Mouse (Mus musculus) midbrain, embryonic 15.5 days (tissue): ENCODE measurements at regions not wholly inside any gene's neighbourhood (a gene's known extent, or its start where the extent isn't known, plus 50 kb on each side); places are given as distances from the start of the nearest gene placed in this dataset. TPM values are rescaled to one million over a fixed set of nuclear protein-coding genes. Genes with fewer than 3 reads are reported as not detected.

Experiments used
- ATAC-seq: fragments of 200-750 bp; cut with Nextera tagmentation; replicated peaks from 2 replicates; pipeline ENCODE4 v1.8.0; 2017; ENCODE audit warnings: moderate TSS enrichment
- H3K27ac ChIP-seq: fragments of 300-500 bp; sonication (generic); 2 replicates; pipeline ENCODE4 v1.5.1; 2015; ENCODE audit warnings: mild to moderate bottlenecking, inconsistent platforms
- H3K27me3 ChIP-seq: fragments of 300-500 bp; sonication (generic); replicated peaks from 2 replicates; pipeline ENCODE4 v1.6.1; 2015; ENCODE audit warnings: inconsistent platforms
- H3K36me3 ChIP-seq: fragments of 300-500 bp; sonication (generic); replicated peaks from 2 replicates; pipeline ENCODE4 v1.6.1; 2015; ENCODE audit warnings: inconsistent platforms
- H3K4me1 ChIP-seq: fragments of 300-500 bp; sonication (generic); 2 replicates; pipeline ENCODE4 v1.6.1; 2015; ENCODE audit warnings: inconsistent platforms
- H3K4me2 ChIP-seq: fragments of 300-500 bp; sonication (generic); 2 replicates; pipeline ENCODE4 v1.6.1; 2015; ENCODE audit warnings: inconsistent platforms, mild to moderate bottlenecking, moderate library complexity
- H3K4me3 ChIP-seq: fragments of 300-500 bp; sonication (generic); 2 replicates; pipeline ENCODE4 v1.5.1; 2015; ENCODE audit warnings: mild to moderate bottlenecking, inconsistent platforms
- H3K9ac ChIP-seq: fragments of 300-500 bp; sonication (generic); 2 replicates; pipeline ENCODE4 v1.6.1; 2015; ENCODE audit warnings: mild to moderate bottlenecking, inconsistent platforms
- H3K9me3 ChIP-seq: fragments of 300-500 bp; sonication (generic); 2 replicates; pipeline ENCODE4 v1.6.1; 2016; ENCODE audit warnings: inconsistent platforms
- WGBS: fragments of 180-500 bp; shearing (Covaris S2); methylation state at CpG from one replicate; pipeline ENCODE4 v1.1.7; 2015; ENCODE audit warnings: mixed read lengths; 5-methylcytosine and 5-hydroxymethylcytosine counted together
- microRNA-seq: library from miRNA; unstranded; fragments of <30 nt; microRNA quantifications from one replicate; pipeline ENCODE4, GENCODE M21; 2016

GRCm38 (mm10) chr1:144916568-144916967 lies 141.3 kb upstream of the Rgs18 start:
- H3K27ac ChIP-seq: no peak overlapping the region
- H3K36me3 ChIP-seq: no peaks in the 10 kb centered on the region
- no peaks in the 10 kb centered on the region for H3K27me3 ChIP-seq
- no peak overlapping the region for H3K9ac ChIP-seq
- H3K4me1 ChIP-seq: no peaks in the 10 kb centered on the region
- 93% methylated on average over 5 of the region's 5 CpGs for WGBS
- no peak for ATAC-seq
- H3K4me3 ChIP-seq: no peak overlapping the region
- H3K4me2 ChIP-seq: no peak overlapping the region
- H3K9me3 ChIP-seq: no peaks in the 10 kb centered on the region

GRCm38 (mm10) chr1:144902987-144903386 lies 127.8 kb upstream of the Rgs18 start:
- Histone ChIP-seq H3K27ac (no peak overlapping the region), H3K9ac (no peak overlapping the region), H3K4me1 (no peaks in the 10 kb centered on the region), H3K9me3 (no peaks in the 10 kb centered on the region), H3K4me2 (no peak overlapping the region), H3K27me3 (no peaks in the 10 kb centered on the region), H3K4me3 (no peak overlapping the region), H3K36me3 (no peaks in the 10 kb centered on the region)
- no peak for ATAC-seq
- 84% methylated on average over 3 of the region's 3 CpGs for WGBS

- Histone ChIP-seq H3K9me3 (no peaks in the 10 kb centered on the region), H3K9ac (no peak overlapping the region), H3K27me3 (no peaks in the 10 kb centered on the region), H3K4me1 (no peaks in the 10 kb centered on the region), H3K27ac (no peak overlapping the region), H3K36me3 (no peaks in the 10 kb centered on the region), H3K4me2 (no peak overlapping the region), H3K4me3 (no peak overlapping the region)
- peak; percentile 60; the same call in 1 of the 2 replicates for ATAC-seq
- 69% methylated on average over 2 of the region's 2 CpGs for WGBS
These were observed 108.4 kb upstream of the Rgs18 start for GRCm38 (mm10) chr1:144883633-144884032.

- Histone ChIP-seq H3K36me3 (no peaks in the 10 kb centered on the region), H3K4me2 (no peak overlapping the region), H3K27me3 (no peaks in the 10 kb centered on the region), H3K4me3 (no peak overlapping the region), H3K9ac (no peak overlapping the region), H3K9me3 (no peaks in the 10 kb centered on the region), H3K4me1 (no peaks in the 10 kb centered on the region), H3K27ac (no peak overlapping the region)
- ATAC-seq: no peak
- WGBS: 87% methylated on average over 1 of the region's 1 CpGs
These were observed 86.9 kb upstream of the Rgs18 start for GRCm38 (mm10) chr1:144862133-144862532.

Small RNA genes lying in the stretch of these regions (microRNA-seq; reads per million reads assigned to microRNA genes)
- gene Gm25708: not detected
